Mouse (Mus musculus) kidney, embryonic 16.5 days (tissue): ENCODE data around the gene Amotl1. TPM values are rescaled to one million over a fixed set of nuclear protein-coding genes. Genes with fewer than 3 reads are reported as not detected.

ENCODE experiments used
- ATAC-seq: fragments of 200-750 bp; cut with Nextera tagmentation; 2 replicates; pipeline ENCODE4 v1.8.0; 2017; ENCODE audit warnings: moderate TSS enrichment; ENCODE audit not compliant: low FRiP score, low TSS enrichment
- H3K27ac ChIP-seq: fragments of 300-500 bp; sonication (generic); 2 replicates; pipeline ENCODE4 v1.5.1; 2014; ENCODE audit warnings: low read length
- H3K27me3 ChIP-seq: fragments of 300-500 bp; sonication (generic); 2 replicates; pipeline ENCODE4 v1.6.1; 2014; ENCODE audit warnings: low read length, control low read depth, mixed read lengths; ENCODE audit not compliant: insufficient read depth
- H3K36me3 ChIP-seq: fragments of 300-500 bp; sonication (generic); 2 replicates; pipeline ENCODE4 v1.6.1; 2014; ENCODE audit warnings: low read length, control low read depth, mixed read lengths; ENCODE audit not compliant: insufficient read depth
- H3K4me1 ChIP-seq: fragments of 300-500 bp; sonication (generic); 2 replicates; pipeline ENCODE4 v1.6.1; 2014; ENCODE audit warnings: low read length, control low read depth, mixed read lengths; ENCODE audit not compliant: insufficient read depth
- H3K4me2 ChIP-seq: fragments of 300-500 bp; sonication (generic); replicated peaks from 2 replicates; pipeline ENCODE4 v1.6.1; 2014; ENCODE audit warnings: low read depth, low read length
- H3K4me3 ChIP-seq: fragments of 300-500 bp; sonication (generic); 2 replicates; pipeline ENCODE4 v1.5.1; 2014; ENCODE audit warnings: mild to moderate bottlenecking, low read length
- H3K9ac ChIP-seq: fragments of 300-500 bp; sonication (generic); replicated peaks from 2 replicates; pipeline ENCODE4 v1.6.1; 2014; ENCODE audit warnings: low read length
- H3K9me3 ChIP-seq: fragments of 300-500 bp; sonication (generic); 2 replicates; pipeline ENCODE4 v1.6.1; 2016; ENCODE audit warnings: low read length, control low read depth
- WGBS: fragments of 180-500 bp; shearing (Covaris S2); extraction: QIAGEN DNeasy Blood & Tissue Kit; methylation state at CpG from one replicate; pipeline ENCODE4 v1.1.7; 2014; 5-methylcytosine and 5-hydroxymethylcytosine counted together
- polyA plus RNA-seq: library from polyadenylated mRNA; unstranded; fragments of >200 nt; fragmentation: Nextera tagmentation; extraction: Ambion mirVana; gene quantifications from 2 replicates; pipeline ENCODE4 v1.2.1, GENCODE M21; 2015

The Amotl1 gene
- polyA plus RNA-seq, 1 experiment from 2014 or later, result 21.3 TPM

DNA sequence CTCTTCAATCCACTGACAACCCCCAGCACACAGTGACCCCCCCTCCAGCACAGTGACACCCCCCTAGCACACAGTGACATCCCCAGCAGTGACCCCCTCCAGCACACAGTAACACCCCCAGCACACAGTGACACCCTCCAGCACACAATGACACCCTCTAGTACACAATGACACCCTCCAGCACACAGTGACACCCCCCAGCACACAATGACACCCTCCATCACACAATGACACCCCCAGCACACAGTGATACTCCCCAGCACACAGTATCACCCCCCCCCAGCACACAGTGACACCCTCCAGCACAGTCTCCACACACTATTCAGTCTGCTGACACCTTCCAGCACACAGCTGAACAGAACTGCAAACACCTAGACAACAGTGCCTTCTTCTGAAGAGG is 32.3 kb downstream of the Amotl1 start:
- Histone ChIP-seq H3K4me1 (peaks cover 58% of the 10 kb centered on the region), H3K36me3 (no peaks in the 10 kb centered on the region), H3K9me3 (no peaks in the 10 kb centered on the region), H3K4me3 (peak overlapping the region; percentile 97), H3K4me2 (peak overlapping the region; percentile 85), H3K9ac (peak overlapping the region; percentile 98), H3K27ac (no peak overlapping the region), H3K27me3 (no peaks in the 10 kb centered on the region)
- ATAC-seq, result no peak

DNA sequence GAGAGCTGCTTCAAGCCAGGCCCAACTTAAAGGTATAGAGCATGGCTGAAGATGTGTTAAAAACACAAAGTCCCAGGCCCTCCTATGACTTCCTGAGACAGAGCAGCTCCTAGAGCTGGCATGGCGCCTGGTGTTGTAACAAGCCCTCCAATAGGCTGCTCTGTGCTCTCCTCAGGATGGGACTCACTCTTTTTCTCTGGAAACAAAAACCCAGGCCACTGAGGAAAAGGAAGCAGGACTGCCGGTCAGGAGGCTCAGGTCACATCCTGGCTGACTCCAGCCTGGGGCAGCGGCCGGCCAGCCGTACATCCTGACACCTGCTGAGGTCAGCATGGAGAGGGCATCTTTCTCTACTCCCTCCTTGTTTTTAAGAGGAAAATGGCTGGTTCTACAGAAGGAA is 36.3 kb downstream of the Amotl1 start:
- 13% methylated on average over 5 of the region's 5 CpGs for WGBS
- H3K27ac ChIP-seq, result peak overlapping the region; percentile 70
- ATAC-seq, result peak; percentile 69

DNA sequence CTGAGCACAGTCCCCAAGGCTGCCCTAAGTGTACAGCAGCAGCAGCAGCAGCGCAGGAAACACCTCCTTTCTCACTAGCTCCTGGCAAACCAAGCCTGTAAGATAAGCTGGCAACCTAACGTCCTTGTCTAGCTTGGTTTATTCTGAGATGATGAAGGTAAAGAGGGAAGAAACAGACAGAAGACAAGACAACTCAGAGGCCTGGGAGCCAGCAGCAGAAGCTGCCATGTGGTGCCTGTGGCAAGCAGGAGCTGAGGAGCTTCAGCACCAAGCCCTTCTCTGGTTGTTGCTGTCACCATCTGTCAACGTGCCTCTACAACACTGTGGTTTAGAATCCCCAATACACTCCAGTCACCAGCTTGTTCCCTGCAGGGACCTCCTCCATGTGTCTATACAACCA is 37.4 kb downstream of the Amotl1 start:
- Histone ChIP-seq H3K27ac (peak overlapping the region; percentile 52; the same call in 1 of the 2 replicates), H3K36me3 (no peaks in the 10 kb centered on the region), H3K4me1 (peaks cover 51% of the 10 kb centered on the region), H3K9me3 (no peaks in the 10 kb centered on the region), H3K9ac (no peak overlapping the region), H3K27me3 (no peaks in the 10 kb centered on the region), H3K4me2 (peak overlapping the region; percentile 17), H3K4me3 (no peak overlapping the region)
- no peak for ATAC-seq
- 40% methylated on average over 3 of the region's 3 CpGs for WGBS

More for the DNA sequence above, 36.3 kb downstream of the Amotl1 start:
- no peaks in the 10 kb centered on the region for H3K27me3 ChIP-seq
- H3K9ac ChIP-seq, result no peak overlapping the region
- no peak overlapping the region for H3K4me3 ChIP-seq
- H3K4me1 ChIP-seq, result peaks cover 58% of the 10 kb centered on the region
- H3K36me3 ChIP-seq, result no peaks in the 10 kb centered on the region
- 0 out of 2 replicates have a peak overlapping the region, but pooled peaks have one; percentile 3 for H3K4me2 ChIP-seq
- no peaks in the 10 kb centered on the region for H3K9me3 ChIP-seq

DNA sequence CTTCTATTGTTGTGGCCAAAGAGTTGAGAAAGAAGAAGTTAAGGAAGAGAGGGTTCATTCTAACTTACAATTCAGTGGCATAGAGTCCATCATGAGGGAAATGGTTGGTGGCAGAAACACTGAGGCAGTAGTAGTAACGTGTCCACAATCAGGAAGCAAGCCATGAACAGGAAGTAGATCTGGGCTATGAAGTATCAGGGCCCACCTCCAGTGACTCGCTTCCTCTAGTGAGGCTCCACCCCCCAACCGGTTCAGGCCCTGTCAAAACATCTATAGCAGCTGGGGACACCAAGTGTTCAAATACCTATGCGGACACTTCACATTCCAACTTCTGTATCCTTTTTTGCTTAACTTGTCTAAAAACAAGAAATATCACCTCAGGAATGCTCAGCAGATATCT is 38.9 kb downstream of the Amotl1 start:
- no peak overlapping the region for H3K4me2 ChIP-seq
- H3K9ac ChIP-seq, result no peak overlapping the region
- no peaks in the 10 kb centered on the region for H3K9me3 ChIP-seq
- peaks cover 41% of the 10 kb centered on the region for H3K4me1 ChIP-seq
- no peak overlapping the region for H3K27ac ChIP-seq
- H3K4me3 ChIP-seq, result no peak overlapping the region
- ATAC-seq, result no peak
- H3K36me3 ChIP-seq, result no peaks in the 10 kb centered on the region
- H3K27me3 ChIP-seq, result no peaks in the 10 kb centered on the region
- 78% methylated on average over 4 of the region's 4 CpGs for WGBS

DNA sequence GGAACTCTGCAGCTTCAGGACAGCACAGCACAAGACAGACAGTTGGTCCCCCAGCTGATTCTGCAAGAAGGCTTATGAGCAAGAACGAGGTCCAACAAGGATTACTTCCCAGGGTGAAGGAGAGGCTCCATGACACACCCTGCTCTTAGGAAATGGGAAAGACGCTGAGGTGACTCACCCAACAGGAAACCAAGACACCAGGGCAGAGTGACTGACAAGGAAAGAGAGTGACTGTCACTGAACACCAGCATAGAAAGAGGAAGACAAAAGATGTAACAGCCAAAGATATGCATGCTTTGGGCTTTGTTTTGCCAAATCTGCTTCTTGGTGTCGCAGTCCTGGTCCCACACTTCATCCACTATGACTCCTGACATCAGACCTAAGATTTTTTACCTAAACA is 40.5 kb downstream of the Amotl1 start:
- no peaks in the 10 kb centered on the region for H3K9me3 ChIP-seq
- H3K4me2 ChIP-seq, result no peak overlapping the region
- 82% methylated on average over 3 of the region's 3 CpGs for WGBS
- H3K9ac ChIP-seq, result no peak overlapping the region
- no peaks in the 10 kb centered on the region for H3K36me3 ChIP-seq
- H3K27me3 ChIP-seq, result no peaks in the 10 kb centered on the region
- peaks cover 31% of the 10 kb centered on the region for H3K4me1 ChIP-seq
- H3K4me3 ChIP-seq, result no peak overlapping the region
- no peak for ATAC-seq
- no peak overlapping the region for H3K27ac ChIP-seq

DNA sequence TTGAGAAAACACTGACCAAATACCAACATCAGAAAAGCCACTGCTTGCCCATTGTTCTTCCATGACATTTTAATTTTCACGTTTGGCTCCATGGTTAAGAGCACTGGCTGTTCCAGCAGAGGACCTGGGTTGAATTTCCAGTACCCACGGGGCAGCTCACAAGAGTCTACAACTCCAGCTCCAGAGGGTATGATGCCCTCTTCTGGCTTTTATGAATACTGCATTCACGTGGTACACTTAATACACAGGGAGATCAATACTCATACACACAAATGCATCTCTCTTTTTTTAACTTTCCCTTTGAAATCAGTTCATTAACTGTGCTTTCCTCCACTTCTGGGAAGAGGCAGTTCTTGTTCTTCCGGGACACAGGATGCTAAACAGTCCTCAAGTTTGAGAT is 41.4 kb downstream of the Amotl1 start:
- no peaks in the 10 kb centered on the region for H3K27me3 ChIP-seq
- H3K4me1 ChIP-seq, result peaks cover 22% of the 10 kb centered on the region
- H3K9ac ChIP-seq, result no peak overlapping the region
- H3K36me3 ChIP-seq, result no peaks in the 10 kb centered on the region
- no peak for ATAC-seq
- 80% methylated on average over 4 of the region's 4 CpGs for WGBS
- no peak overlapping the region for H3K4me3 ChIP-seq
- H3K9me3 ChIP-seq, result no peaks in the 10 kb centered on the region
- no peak overlapping the region for H3K27ac ChIP-seq
- no peak overlapping the region for H3K4me2 ChIP-seq

DNA sequence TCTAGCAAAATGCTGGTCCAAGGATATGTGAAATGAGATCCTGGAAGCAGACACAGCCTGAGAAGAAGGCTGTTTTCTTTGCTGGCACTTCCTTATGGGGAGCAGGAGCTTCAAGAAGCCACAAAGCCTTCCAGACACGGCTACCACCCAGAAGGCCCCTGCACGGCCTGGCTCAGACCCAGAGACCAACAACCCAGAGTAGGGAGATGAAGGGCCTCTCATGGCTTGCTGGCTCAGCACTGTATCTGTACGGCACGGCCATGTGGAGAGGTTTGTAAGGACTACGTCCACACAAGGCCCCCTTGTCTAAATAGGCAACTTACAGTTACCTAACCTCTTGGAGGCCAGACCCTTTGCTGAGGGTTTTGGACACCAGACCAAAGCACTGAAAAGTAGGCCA is 45.1 kb downstream of the Amotl1 start:
- no peak overlapping the region for H3K27ac ChIP-seq
- no peak for ATAC-seq
- H3K4me1 ChIP-seq, result peaks cover 7% of the 10 kb centered on the region
- H3K9me3 ChIP-seq, result no peaks in the 10 kb centered on the region
- H3K36me3 ChIP-seq, result peaks cover 6% of the 10 kb centered on the region
- no peak overlapping the region for H3K4me3 ChIP-seq
- H3K4me2 ChIP-seq, result no peak overlapping the region
- no peaks in the 10 kb centered on the region for H3K27me3 ChIP-seq
- H3K9ac ChIP-seq, result no peak overlapping the region
- 69% methylated on average over 5 of the region's 5 CpGs for WGBS

DNA sequence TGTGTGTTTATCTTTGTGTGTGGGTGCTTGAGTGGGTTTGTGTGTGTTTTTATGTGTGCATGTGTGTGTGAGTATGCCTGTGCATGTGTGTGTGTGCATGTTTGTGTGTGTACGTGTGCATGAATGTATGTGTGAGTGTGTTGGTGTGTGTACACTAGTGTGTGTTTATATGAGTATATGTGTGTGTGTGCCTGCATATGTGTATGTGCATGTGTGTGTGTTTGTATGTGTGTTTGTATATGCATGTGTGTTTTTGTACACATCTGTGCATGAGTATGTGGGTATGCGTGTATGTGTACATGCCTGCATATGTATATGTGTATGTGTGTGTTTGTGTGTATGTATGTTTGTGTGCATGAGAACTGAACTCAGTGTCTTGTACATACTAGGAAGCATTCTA is 46.7 kb downstream of the Amotl1 start:
- whole genome bisulfite sequencing, result 98% methylated on average over 2 of the region's 2 CpGs
- Histone ChIP-seq H3K4me2 (no peak overlapping the region), H3K9ac (no peak overlapping the region), H3K9me3 (no peaks in the 10 kb centered on the region), H3K27me3 (no peaks in the 10 kb centered on the region), H3K4me3 (no peak overlapping the region), H3K36me3 (peaks cover 15% of the 10 kb centered on the region), H3K4me1 (peaks cover 4% of the 10 kb centered on the region), H3K27ac (no peak overlapping the region)
- no peak for ATAC-seq

DNA sequence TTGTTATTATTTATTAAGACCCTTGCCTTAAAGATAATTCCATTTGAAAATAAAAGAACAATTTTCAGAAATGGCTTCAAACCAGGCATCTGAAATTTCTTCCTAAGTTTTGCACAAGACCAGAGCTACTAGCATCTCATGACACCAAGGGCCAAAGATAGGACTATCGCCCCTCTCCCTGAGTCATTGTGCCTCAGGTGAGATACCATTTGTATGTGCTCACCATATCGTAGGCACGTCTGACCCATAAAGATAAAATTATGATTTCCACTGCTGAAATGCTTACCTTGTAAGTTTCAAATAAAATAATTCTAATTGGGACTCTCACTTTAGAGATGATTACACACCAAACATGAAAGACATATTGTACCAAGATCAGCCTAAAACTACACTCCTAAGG is 47.4 kb downstream of the Amotl1 start:
- no peaks in the 10 kb centered on the region for H3K27me3 ChIP-seq
- 93% methylated on average over 3 of the region's 3 CpGs for WGBS
- H3K4me3 ChIP-seq, result no peak overlapping the region
- no peak overlapping the region for H3K9ac ChIP-seq
- no peaks in the 10 kb centered on the region for H3K9me3 ChIP-seq
- peaks cover 3% of the 10 kb centered on the region for H3K4me1 ChIP-seq
- H3K36me3 ChIP-seq, result peaks cover 22% of the 10 kb centered on the region
- no peak overlapping the region for H3K4me2 ChIP-seq
- H3K27ac ChIP-seq, result no peak overlapping the region
- no peak for ATAC-seq

DNA sequence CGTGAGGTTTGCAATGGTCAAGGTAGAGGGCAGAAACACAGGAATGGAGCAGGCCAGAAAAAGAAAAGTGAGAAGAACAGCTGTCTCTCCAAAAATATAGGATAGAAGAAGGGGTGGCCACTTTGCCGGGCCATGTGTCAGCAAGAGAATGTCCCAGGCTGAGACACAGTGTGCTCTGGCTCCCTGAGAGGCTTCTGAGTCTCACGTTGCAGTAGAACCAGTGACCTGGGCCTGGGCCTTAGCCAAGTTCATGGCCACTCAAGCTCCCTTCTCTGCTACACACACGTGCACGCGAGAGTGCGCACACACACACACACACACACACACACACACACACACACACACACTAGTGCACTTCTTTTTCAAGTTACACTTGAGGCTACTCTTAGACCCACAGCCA is 48.0 kb downstream of the Amotl1 start:
- H3K9me3 ChIP-seq, result no peaks in the 10 kb centered on the region
- H3K4me2 ChIP-seq, result no peak overlapping the region
- ATAC-seq, result no peak
- H3K4me1 ChIP-seq, result no peaks in the 10 kb centered on the region; the same call in 1 of the 2 replicates
- H3K4me3 ChIP-seq, result no peak overlapping the region
- no peak overlapping the region for H3K9ac ChIP-seq
- H3K36me3 ChIP-seq, result peaks cover 28% of the 10 kb centered on the region
- WGBS, result 73% methylated on average over 7 of the region's 7 CpGs
- H3K27me3 ChIP-seq, result no peaks in the 10 kb centered on the region
- no peak overlapping the region for H3K27ac ChIP-seq
